Mouse (Mus musculus) urinary bladder, postnatal 10 days (tissue): ENCODE measurements at regions not wholly inside any gene's neighbourhood (a gene's known extent, or its start where the extent isn't known, plus 50 kb on each side); places are given as distances from the start of the nearest gene placed in this dataset.

ENCODE experiments used
- DNase-seq: peaks from one replicate; pipeline ENCODE4 v3.0.0; 2022; ENCODE audit warnings: low spot score

DNA sequence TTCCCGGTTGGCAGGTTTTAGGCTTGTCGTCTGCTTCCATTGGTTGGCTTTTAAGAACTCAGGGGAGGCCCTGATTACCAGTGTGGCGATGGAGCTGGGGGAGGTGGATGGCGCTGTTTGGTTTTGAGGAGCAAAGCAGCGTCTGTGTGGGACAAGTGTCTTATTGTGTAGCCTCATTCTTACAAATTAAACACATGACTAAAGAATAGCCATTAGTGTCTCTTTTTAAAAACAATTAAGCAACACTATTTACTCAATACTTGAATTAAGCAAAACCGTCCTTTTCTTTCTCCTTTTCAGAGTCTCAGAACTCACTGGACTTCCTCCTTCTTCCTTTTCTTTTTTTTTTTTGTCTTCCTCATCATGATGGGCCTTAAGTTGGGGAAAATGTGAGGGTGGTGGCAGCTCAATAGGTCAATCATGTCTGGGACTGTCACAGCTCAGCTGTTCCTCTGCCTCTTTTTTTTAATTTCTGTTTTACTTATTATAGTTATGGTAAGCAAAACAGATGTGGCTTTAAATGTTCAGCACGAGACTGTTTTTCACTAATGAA, 89.1 kb downstream of the Kcnrg start:
- DNase-seq = no peak

DNA sequence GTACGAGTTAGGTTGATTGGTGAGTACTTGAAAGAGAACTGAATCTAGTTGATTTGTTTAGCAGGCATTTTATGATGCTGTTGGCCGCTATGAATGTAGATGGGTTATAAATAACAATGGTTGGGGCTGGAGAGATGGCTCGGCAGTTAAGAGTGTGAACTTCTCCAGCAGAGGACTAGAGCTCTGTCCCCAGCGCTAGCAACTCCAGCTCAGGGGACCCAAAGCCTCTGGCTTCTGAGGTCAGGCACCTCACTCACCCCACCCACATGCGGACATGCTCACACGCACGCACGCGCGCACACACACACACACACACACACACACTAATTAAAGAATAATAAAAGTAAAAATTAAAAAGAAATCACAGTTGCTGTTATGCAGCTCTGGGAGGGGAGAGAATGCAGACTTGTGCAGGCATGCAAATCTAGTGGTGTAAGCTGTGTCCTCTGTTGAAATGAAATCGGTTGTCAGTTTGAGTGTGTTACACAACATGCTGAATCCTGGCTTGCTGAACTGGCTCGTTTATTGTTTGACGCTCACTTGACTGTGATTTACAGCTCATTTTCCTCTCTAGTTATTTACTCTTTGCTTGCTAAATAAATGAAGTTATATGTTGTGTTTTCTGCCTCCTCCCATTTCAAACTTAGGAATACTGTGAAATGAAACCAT, 89.8 kb downstream of the Kcnrg start:
- DNase-seq = no peak

GRCm38 (mm10) chr14:61697704-61698103, 90.4 kb downstream of the Kcnrg start:
- DNase-seq = no peak

DNA sequence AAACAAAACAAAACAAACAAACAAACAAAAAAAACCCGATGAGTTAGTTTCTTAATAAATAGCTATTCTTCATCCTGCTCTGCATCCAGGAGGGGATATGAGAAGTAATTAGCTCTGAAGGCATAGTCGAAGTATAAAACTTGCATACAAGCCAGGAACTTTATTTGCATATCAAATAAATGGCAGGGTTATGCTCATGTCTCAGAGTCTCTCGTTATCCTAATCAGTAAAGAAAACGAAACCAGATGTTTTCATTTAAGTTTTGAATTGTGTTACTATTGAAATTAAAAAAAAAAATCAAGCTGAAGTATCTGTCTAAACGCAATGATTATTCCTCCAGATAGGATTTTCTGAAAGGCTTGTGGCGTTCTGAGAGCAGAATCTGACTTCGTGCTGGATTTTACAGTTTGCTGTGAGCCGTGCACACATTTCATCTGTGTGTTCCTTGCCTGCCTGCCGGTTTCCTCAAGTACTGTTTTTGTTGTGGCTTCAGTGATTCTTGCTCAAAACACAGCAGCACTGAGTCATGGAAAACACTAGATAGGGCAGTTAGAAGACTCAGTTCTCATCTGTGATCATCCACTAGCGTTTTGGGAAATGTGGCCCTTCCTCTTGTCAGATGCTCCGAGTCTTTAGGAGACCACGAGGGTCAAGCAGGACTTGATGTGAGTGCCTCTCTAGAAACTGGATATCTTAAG, 91.2 kb downstream of the Kcnrg start:
- no peak for DNase-seq

DNA sequence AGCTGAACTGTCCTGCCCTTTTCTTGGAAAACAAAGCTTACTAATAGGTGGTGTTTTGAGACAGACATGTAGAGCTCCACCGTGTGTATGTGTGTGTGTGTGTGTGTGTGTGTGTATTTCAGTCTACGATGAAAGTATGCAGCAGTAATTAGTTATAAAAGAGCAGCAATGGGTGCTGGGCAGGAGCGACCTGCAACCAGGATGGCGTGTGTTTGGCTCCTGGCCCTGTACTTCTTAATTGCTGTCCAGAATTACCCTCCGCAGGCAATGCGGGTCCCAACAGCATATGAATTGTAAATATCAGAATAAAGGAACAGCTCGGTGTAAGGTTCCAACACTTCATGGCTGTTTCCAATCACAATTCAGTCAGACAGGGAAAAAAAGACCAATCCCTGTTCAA, 92.4 kb downstream of the Kcnrg start:
- DNase-seq = no peak

- DNase-seq = no peak
Observed at GRCm38 (mm10) chr14:61701131-61701530, 93.9 kb downstream of the Kcnrg start.

DNA sequence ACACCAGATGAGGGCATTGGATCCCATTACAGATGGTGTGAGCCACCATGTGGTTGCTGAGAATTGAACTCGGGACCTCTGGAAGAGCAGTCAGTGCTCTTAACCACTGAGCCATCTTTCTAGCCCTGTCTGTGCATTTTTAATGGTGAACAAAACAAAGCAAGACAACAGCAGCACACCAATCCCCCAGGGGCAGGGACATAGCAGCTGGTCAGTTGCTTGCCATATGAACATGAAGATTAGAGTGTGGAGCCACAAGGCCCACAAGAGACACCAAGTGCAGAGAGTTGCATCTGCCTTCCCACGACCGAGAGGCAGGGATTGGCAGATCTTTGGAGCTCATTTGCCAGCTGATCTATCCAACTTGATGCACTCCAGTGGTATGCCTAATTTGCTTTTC, 96.7 kb downstream of the Kcnrg start:
- DNase-seq = no peak

- no peak for DNase-seq
Observed at GRCm38 (mm10) chr14:61706984-61707383, 99.7 kb downstream of the Kcnrg start.

DNA sequence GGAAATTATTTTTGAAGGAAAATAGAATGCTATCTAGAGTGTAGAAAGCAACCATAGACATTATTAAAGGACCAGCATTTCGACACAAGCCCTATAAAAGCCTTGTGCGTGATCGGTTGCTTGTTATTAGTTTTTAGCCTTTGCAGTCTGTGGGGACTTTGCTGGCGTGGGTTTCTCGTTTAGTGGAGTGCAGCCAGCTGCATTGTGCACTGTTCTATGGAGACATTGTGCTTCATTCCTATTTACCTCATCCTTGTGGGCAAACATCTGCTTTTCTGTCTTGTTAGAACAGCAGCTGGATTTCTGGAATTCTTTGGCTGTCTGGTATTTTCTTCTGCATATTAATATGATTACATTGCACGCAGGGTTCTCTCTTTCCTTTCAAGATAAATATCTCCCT, 101.1 kb downstream of the Kcnrg start:
- no peak for DNase-seq

GRCm38 (mm10) chr14:61715746-61716145, 108.5 kb downstream of the Kcnrg start:
- DNase-seq = no peak

DNA sequence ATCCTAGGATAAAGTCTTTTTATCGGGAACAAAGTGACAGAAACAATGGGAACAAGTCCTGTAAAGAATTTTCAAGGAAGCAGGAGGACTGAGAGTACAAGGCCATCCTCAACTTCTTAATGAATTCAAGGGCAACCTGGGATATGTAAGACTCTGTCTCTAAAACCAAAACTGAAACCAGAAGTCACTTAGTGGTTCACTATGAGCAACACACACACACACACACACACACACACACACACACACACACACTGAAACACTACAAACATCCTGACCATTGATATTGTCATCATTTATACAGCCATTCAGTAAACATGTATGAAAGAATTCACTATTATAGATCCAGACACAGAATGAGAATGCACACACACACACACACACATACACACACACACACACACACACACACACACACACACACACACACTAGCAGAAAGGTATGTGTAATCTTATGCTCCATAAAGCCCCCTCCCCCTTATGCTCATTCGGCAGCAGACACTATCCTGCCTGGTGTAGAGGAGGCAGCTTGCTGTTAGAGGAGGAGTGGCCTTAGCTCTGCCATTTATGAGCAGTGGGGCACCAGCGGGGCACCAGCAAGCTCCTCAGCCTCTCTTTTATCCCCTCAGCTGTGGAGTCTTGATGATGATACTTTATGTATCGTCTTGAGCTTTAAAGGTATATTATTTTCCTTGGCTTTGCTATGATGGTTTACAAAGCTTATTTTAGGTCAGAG, 111.3 kb downstream of the Kcnrg start:
- no peak for DNase-seq

GRCm38 (mm10) chr14:61721302-61721701, 114.0 kb downstream of the Kcnrg start:
- no peak for DNase-seq

- no peak for DNase-seq
Observed at GRCm38 (mm10) chr14:61724942-61725341, 117.7 kb downstream of the Kcnrg start.

DNA sequence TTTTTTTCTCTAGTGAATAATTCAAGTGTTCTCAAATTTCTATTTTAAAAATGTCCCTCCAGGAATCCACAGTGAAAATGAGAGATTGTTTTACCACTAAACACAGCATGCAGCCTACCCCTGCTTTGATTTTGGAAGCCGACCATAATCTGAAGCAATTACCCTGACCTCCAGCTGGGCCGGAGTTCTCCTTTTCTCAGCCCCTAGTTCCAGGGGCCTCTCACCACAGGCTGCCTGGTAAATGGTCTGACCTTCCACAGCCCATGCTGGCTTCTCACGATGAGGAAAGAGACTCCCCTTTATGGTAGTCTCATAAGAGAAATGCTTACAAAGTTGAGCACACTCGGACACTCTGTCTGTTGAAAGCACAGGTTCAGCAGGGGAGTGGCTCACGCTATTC, 121.3 kb downstream of the Kcnrg start:
- no peak for DNase-seq

DNA sequence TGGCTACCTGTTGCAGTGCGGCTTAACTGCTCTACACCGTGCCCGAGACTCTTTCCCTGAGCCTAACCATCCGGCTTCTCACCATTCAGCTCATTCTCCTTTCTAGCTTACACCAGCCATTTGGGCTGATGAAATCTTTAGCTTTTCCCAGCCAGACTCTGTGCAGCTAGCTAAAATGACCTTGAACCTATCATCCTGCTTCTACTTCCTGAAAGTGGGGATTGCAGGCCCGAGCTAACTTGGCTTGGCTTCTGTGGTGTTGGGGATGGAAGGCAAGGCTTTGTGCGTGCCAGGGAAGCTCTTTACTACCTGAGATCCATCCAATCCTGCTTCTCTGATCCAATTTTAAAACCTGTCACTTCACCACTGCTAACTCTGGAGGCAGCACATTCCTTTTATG, 128.3 kb downstream of the Kcnrg start:
- DNase-seq = no peak

GRCm38 (mm10) chr14:61736384-61737322, 129.4 kb downstream of the Kcnrg start:
- no peak for DNase-seq

DNA sequence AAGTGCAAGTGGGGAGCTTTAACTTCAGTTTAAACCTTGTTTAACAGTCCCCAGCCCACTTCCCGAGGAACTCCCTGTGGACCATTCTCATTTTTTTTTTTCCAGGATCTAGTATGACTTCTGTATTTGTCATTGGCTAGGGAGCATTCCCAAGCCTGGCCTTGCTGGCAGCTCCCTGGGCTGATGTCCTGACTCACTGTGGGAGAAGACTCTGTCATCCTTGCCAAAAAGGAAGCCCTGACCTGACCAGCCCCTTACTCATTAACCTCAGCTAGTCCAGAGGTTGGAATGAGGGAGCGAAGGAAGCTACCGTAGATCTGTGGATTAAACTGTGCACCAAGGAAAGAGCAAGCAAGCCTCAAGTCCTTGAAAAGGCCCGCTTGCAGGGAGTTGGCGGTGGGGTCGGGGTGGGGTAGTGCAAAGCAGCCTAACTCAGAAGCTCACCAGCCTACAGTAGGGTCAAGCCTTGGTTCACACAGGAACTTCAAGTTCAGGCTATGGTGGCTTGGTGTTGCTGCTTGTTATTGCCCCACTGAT, 130.3 kb downstream of the Kcnrg start:
- DNase-seq = no peak

- no peak for DNase-seq
Observed at GRCm38 (mm10) chr14:61739453-61739852, 132.2 kb downstream of the Kcnrg start.

- DNase-seq = no peak
Observed at GRCm38 (mm10) chr14:61743855-61744408, 136.7 kb downstream of the Kcnrg start.

GRCm38 (mm10) chr14:61753421-61753820, 146.2 kb downstream of the Kcnrg start:
- no peak for DNase-seq

DNA sequence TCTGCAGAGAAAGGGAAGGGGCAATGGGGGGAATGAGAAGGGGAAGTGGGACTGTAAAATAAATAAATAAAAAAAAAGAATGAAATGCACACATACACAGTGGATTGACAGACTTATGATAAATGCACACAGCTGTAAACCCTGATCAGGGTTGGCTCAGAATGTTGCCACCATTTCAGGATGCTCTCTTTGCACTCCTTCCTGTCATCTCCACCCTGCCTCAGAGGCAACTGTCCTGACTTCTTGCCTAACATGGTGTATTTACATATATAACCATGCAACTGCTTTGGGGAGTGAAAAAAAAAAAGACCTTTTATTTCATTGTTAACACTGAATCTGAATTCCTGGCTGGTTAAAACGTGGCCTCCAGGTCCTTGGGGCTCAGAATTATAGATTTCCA, 149.4 kb downstream of the Kcnrg start:
- DNase-seq = no peak
